Mouse (Mus musculus) ES-E14 (cell line): Measurements from ENCODE around the gene Plp2.

Experiments used
- CHD2 ChIP-seq: IDR thresholded peaks from 2 replicates; pipeline ENCODE4 v1.6.1; 2014; ENCODE audit warnings: mild to moderate bottlenecking, low read depth, low read length, inconsistent platforms
- HCFC1 ChIP-seq: IDR thresholded peaks from 2 replicates; pipeline ENCODE4 v1.6.1; 2012; ENCODE audit warnings: low read length, inconsistent platforms, borderline replicate concordance; ENCODE audit not compliant: insufficient read depth
- ZC3H11A ChIP-seq: IDR thresholded peaks from 2 replicates; pipeline ENCODE4 v1.6.1; 2012; ENCODE audit warnings: low read depth, mild to moderate bottlenecking, inconsistent platforms, low read length, borderline replicate concordance

DNA sequence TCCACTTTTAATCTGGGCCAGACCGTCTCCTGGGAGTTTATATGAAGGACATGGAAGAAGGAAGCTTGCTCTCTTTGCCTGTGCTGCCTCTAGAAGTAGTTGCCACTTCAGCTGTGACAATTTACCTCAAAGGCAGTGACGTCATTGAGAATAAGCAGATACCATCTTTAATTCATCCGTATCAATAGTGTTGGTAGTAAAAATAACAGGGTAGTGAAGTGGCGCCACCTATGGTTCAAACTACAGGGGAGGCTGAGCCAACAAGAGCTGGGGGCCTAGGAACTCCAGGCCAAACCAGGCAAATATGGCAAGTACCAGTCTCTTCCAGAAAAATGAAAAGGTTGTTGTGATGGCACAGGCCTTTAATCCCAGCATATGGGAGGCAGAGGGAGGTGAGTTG, 21.7 kb upstream of the Plp2 start:
- no peak for TF ChIP-seq CHD2
- no peak for TF ChIP-seq ZC3H11A
- no peak for TF ChIP-seq HCFC1
